Mouse (Mus musculus) kidney, embryonic 14.5 days (tissue): ENCODE measurements at regions not wholly inside any gene's neighbourhood (a gene's known extent, or its start where the extent isn't known, plus 50 kb on each side); places are given as distances from the start of the nearest gene placed in this dataset.
"Not testable (repeated sequence)": the region's sequence is repeated elsewhere in the genome, so short reads cannot be mapped to it uniquely, and the experiment has no call there.

Experiments
- ATAC-seq: fragments of 200-750 bp; cut with Nextera tagmentation; 2 replicates; pipeline ENCODE4 v1.8.0; 2017; ENCODE audit warnings: moderate number of reproducible peaks, mild to moderate bottlenecking, moderate TSS enrichment, moderate library complexity; ENCODE audit not compliant: low FRiP score, low TSS enrichment
- H3K27ac ChIP-seq: fragments of 300-500 bp; sonication (generic); 2 replicates; pipeline ENCODE4 v1.5.1; 2014; ENCODE audit warnings: low read depth, mild to moderate bottlenecking, low read length, moderate library complexity, mixed read lengths
- H3K27me3 ChIP-seq: fragments of 300-500 bp; sonication (generic); 2 replicates; pipeline ENCODE4 v1.6.1; 2014; ENCODE audit warnings: mild to moderate bottlenecking, low read length; ENCODE audit not compliant: control insufficient read depth, insufficient read depth
- H3K36me3 ChIP-seq: fragments of 300-500 bp; sonication (generic); 2 replicates; pipeline ENCODE4 v1.6.1; 2014; ENCODE audit warnings: low read length, mixed read lengths; ENCODE audit not compliant: control insufficient read depth, insufficient read depth
- H3K4me1 ChIP-seq: fragments of 300-500 bp; sonication (generic); 2 replicates; pipeline ENCODE4 v1.6.1; 2014; ENCODE audit warnings: low read length, mixed read lengths; ENCODE audit not compliant: control insufficient read depth, insufficient read depth
- H3K4me2 ChIP-seq: fragments of 300-500 bp; sonication (generic); replicated peaks from 2 replicates; pipeline ENCODE4 v1.6.1; 2014; ENCODE audit warnings: low read depth, mild to moderate bottlenecking, low read length
- H3K4me3 ChIP-seq: fragments of 300-500 bp; sonication (generic); 2 replicates; pipeline ENCODE4 v1.5.1; 2014; ENCODE audit warnings: mild to moderate bottlenecking, low read length
- H3K9ac ChIP-seq: fragments of 300-500 bp; sonication (generic); 2 replicates; pipeline ENCODE4 v1.6.1; 2014; ENCODE audit warnings: low read depth, mild to moderate bottlenecking, low read length, moderate library complexity
- H3K9me3 ChIP-seq: fragments of 300-500 bp; sonication (generic); 2 replicates; pipeline ENCODE4 v1.6.1; 2016; ENCODE audit warnings: low read length; ENCODE audit not compliant: control insufficient read depth
- WGBS: fragments of 180-500 bp; shearing (Covaris S2); extraction: QIAGEN DNeasy Blood & Tissue Kit; methylation state at CpG from one replicate; pipeline ENCODE4 v1.1.7; 2014; 5-methylcytosine and 5-hydroxymethylcytosine counted together

DNA sequence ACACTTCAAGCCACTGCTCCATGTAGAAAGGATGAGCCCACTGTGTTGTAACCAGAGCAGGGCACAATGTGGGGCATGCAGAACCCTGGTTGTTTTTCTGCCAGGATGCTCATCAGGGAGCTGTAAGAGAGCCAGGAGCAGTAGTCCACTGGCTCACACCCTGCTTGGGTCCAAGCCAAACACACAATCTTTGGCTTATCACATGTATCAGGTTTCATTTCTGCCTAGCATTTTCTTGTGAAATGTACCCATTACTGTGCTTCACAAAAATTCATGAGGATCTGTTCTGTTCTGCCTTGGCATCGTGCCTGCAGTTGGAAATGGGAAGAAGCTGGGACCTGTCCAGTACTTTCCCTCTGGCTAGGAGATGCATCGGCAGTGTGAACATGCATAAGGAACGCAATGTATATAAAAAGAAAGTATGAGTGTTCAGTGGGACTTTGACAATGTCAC is 491.6 kb upstream of the Igfbp3 start:
- no peaks in the 10 kb centered on the region for H3K4me1 ChIP-seq
- no peak for ATAC-seq
- H3K4me2 ChIP-seq, result no peak overlapping the region
- H3K27me3 ChIP-seq, result no peaks in the 10 kb centered on the region
- no peaks in the 10 kb centered on the region for H3K9me3 ChIP-seq
- H3K36me3 ChIP-seq, result no peaks in the 10 kb centered on the region
- 91% methylated on average over 3 of the region's 3 CpGs for WGBS
- H3K4me3 ChIP-seq, result no peak overlapping the region
- no peak overlapping the region for H3K9ac ChIP-seq
- no peak overlapping the region for H3K27ac ChIP-seq

DNA sequence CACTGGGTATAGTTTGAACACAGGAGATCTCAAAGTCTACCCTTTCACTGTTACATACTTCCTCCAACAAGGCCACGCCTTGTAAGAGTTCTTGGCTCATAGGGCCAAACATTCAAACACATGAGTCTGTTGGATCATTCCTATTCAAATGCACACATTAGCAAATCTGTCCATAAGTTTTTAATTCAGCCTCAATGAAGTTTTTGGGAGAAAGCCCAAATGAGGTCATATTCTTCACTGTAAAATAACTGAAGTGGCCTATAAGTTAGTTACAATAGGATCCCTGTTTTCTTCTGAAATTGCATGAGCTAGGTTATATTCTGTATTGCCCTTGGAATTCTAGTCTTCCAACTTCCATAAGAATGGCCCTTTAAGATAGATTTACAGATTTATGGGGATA is 483.9 kb upstream of the Igfbp3 start:
- Histone ChIP-seq H3K9me3 (no peaks in the 10 kb centered on the region), H3K27me3 (no peaks in the 10 kb centered on the region), H3K27ac (no peak overlapping the region), H3K9ac (no peak overlapping the region), H3K4me1 (no peaks in the 10 kb centered on the region), H3K36me3 (no peaks in the 10 kb centered on the region), H3K4me3 (no peak overlapping the region), H3K4me2 (no peak overlapping the region)
- ATAC-seq, result no peak
- 90% methylated on average over 1 of the region's 1 CpGs for WGBS

DNA sequence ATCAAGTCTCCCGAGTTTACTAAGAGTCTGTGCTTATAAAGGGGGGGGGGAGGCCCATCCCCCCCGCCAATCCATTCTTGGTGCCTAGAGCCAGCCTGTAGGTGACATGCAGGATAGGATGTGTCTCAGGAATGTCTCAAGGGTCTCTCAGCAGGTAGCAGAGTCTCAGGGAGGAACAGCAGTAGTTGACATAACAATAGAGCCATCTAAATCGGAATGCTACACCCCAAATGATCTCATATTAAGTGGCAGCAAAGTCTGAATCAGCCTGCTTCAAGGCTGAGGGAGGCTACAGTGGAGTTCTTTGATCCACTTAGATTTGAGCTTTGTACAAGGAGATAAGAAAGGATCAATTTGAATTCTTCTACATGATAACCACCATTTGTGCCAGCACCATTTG is 476.0 kb upstream of the Igfbp3 start:
- ATAC-seq, H3K4me2 ChIP-seq, H3K9ac ChIP-seq, H3K36me3 ChIP-seq, H3K4me3 ChIP-seq, H3K9me3 ChIP-seq, H3K4me1 ChIP-seq, H3K27ac ChIP-seq, H3K27me3 ChIP-seq: not testable (repeated sequence)
- 76% methylated on average over 3 of the region's 3 CpGs for WGBS

DNA sequence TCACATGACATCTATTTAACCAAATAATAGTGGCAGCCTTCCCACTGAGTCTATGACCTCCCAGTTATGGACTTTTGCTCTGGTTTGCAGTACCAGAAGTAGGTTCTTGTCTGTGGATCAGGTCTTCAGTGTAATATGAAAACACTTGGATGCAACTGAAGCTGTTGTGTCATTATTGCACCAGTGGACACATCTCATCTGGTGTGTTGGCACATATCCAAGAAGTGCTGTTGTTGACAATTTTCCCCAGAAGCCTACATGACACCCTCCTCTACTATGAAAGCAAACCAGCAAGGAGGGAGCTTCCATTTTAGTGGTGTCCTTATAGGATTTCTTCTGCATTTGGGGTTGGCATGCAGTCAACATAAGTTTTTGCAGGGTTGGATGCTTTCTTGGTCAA is 459.1 kb upstream of the Igfbp3 start:
- H3K4me2 ChIP-seq, result no peak overlapping the region
- no peaks in the 10 kb centered on the region for H3K27me3 ChIP-seq
- H3K9me3 ChIP-seq, result no peaks in the 10 kb centered on the region
- H3K4me1 ChIP-seq, result no peaks in the 10 kb centered on the region
- no peak overlapping the region for H3K27ac ChIP-seq
- H3K36me3 ChIP-seq, result no peaks in the 10 kb centered on the region
- H3K9ac ChIP-seq, result no peak overlapping the region
- H3K4me3 ChIP-seq, result no peak overlapping the region
- ATAC-seq, result no peak

DNA sequence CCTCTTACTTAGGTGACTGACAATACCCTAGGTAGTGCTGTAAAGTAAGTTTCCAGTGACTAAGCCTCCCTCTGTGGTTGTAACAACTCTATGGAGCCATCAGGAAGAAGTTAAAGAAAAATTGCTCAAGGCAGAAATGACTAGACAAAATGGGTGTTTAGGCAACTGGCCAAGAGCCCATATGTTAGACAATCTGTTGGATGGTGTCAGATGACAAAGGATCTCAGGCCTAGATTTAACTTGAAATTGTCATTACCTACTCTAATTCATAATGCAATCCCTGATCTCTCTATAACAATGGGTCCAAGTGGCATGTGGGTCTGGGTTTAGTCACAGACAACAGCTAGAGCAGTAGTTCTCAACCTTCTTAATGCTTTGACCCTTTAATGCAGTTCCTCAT is 416.9 kb upstream of the Igfbp3 start:
- no peak overlapping the region for H3K27ac ChIP-seq
- H3K9me3 ChIP-seq, result no peaks in the 10 kb centered on the region
- no peak overlapping the region for H3K9ac ChIP-seq
- H3K4me3 ChIP-seq, result no peak overlapping the region
- no peaks in the 10 kb centered on the region for H3K36me3 ChIP-seq
- ATAC-seq, result no peak
- H3K4me1 ChIP-seq, result no peaks in the 10 kb centered on the region
- no peak overlapping the region for H3K4me2 ChIP-seq
- H3K27me3 ChIP-seq, result no peaks in the 10 kb centered on the region

DNA sequence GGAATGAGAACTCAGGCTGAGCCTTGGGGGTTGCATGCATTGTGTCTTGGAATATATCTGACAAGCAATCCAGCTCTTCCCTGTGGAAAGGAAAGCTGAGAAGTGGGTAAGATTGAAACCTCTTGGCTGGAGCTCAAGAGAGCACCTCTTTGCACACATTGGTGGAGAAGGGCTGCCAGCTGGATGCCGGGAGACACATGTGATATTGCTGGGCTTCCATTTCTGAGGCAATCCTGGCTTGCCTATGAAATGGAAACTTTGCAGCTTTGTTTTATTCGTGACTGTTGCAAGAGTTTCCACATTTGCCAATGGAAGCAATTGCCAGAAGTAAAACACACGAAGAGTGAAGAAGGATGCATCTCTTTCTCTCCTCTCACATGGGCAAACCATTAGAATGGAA is 411.5 kb upstream of the Igfbp3 start:
- Histone ChIP-seq H3K4me1 (no peaks in the 10 kb centered on the region), H3K4me2 (no peak overlapping the region), H3K4me3 (no peak overlapping the region), H3K9me3 (no peaks in the 10 kb centered on the region), H3K27me3 (no peaks in the 10 kb centered on the region), H3K27ac (no peak overlapping the region), H3K36me3 (no peaks in the 10 kb centered on the region), H3K9ac (no peak overlapping the region)
- WGBS, result 83% methylated on average over 3 of the region's 3 CpGs
- no peak for ATAC-seq

DNA sequence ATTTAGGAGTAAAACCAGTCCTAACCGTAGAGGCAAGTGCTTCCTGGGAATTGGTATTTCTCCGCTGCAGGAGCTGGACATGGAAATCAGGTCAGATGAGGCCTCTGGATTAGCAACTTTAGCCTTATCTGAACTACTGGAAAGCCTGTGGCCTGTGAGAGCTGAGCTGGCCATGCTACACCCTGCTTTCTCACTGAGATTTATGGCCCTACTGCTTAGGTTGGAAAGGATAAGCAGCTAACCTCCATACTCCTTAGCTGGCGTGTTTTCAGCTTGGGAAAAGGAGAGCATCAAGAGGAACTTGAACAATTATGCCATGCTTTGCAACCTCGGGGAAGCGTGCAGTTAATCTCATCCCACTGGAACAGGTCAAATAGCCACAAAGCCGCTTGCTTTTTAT is 406.6 kb upstream of the Igfbp3 start:
- Histone ChIP-seq H3K36me3 (no peaks in the 10 kb centered on the region), H3K4me2 (no peak overlapping the region), H3K9me3 (no peaks in the 10 kb centered on the region), H3K9ac (no peak overlapping the region), H3K27me3 (no peaks in the 10 kb centered on the region), H3K4me3 (no peak overlapping the region), H3K4me1 (no peaks in the 10 kb centered on the region), H3K27ac (no peak overlapping the region)
- 44% methylated on average over 6 of the region's 6 CpGs for WGBS
- 0 out of 2 replicates have a peak, but pooled peaks have one; percentile 35 for ATAC-seq

DNA sequence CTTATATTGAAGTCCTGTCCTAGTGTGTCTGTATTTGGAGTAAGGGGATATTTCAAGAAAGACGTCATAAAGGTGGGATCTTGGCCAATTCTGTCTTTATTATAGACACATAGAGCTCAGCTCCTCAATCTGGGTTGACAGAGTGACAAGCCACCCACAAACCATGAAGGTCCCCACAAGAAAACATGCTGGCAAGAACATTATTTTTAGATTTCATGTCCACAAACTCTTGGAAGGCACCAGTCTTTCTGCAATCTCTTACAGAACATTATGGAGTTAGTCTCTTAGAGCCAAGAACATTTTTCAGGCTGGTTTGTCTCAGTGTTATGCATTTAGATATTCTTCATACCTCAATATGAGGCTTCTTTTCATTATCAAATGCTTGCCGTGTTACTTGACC is 397.0 kb upstream of the Igfbp3 start:
- H3K27ac ChIP-seq, result no peak overlapping the region
- H3K4me3 ChIP-seq, result no peak overlapping the region
- 71% methylated on average over 2 of the region's 2 CpGs for WGBS
- H3K27me3 ChIP-seq, result no peaks in the 10 kb centered on the region
- ATAC-seq, result no peak
- no peaks in the 10 kb centered on the region for H3K36me3 ChIP-seq
- no peak overlapping the region for H3K4me2 ChIP-seq
- H3K9ac ChIP-seq, result no peak overlapping the region
- H3K9me3 ChIP-seq, result no peaks in the 10 kb centered on the region
- H3K4me1 ChIP-seq, result no peaks in the 10 kb centered on the region

DNA sequence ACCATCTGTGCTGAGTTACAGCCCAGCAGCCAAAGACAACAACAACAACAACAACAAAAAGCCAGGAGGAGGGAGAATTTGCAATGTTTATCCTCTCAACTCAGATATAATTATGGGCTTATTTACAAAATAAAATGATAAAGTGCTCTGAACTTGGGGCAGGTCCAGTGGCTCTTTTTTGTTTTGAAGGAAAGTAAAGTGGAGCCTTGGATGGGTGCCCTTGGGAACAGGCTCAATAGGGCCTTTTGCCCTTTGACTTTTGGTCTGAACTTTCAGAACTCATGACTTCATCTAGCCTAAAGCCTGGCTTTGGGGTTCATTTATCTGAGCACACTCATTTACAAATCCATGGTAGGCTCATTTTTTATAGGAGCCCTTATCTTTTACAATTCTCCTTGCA is 396.2 kb upstream of the Igfbp3 start:
- no peak for ATAC-seq
- Histone ChIP-seq H3K4me1 (no peaks in the 10 kb centered on the region), H3K4me2 (no peak overlapping the region)

DNA sequence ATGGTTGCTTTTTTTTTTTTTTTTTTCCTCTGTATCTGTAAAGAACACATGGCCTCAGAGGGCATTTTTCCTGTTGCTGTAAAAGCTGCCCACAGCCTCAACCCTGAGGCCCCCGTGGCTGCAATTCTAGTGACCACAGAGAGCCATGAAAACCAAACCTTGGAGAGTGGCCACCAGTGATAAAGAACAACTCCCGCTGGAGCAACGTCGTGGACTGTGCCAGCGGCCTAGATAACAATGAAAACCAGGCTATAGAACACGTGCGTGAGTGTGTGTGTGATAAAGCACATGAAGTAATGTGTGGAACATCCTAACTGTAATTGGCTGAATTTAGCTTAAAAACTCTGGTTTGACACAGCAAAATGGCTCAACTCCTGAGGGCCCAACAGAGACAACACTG is 392.9 kb upstream of the Igfbp3 start:
- H3K4me3 ChIP-seq, result no peak overlapping the region
- H3K9me3 ChIP-seq, result no peaks in the 10 kb centered on the region
- ATAC-seq, result no peak
- no peak overlapping the region for H3K27ac ChIP-seq
- no peaks in the 10 kb centered on the region for H3K4me1 ChIP-seq
- H3K9ac ChIP-seq, result no peak overlapping the region
- H3K36me3 ChIP-seq, result no peaks in the 10 kb centered on the region
- 91% methylated on average over 7 of the region's 7 CpGs for WGBS
- H3K4me2 ChIP-seq, result no peak overlapping the region
- no peaks in the 10 kb centered on the region for H3K27me3 ChIP-seq

More for the DNA sequence above, 396.2 kb upstream of the Igfbp3 start:
- Histone ChIP-seq H3K36me3 (no peaks in the 10 kb centered on the region), H3K4me3 (no peak overlapping the region), H3K27ac (no peak overlapping the region), H3K9ac (no peak overlapping the region), H3K27me3 (no peaks in the 10 kb centered on the region), H3K9me3 (no peaks in the 10 kb centered on the region)
